Mouse (Mus musculus) testis, adult 2 months (tissue): ENCODE measurements around the gene Enox1. TPM values are rescaled to one million over a fixed set of nuclear protein-coding genes. Genes with fewer than 3 reads are reported as not detected.
"Not testable (repeated sequence)": the region's sequence is repeated elsewhere in the genome, so short reads cannot be mapped to it uniquely, and the experiment has no call there.

Experiments used
- H3K27ac ChIP-seq: fragments of 200-500 bp; 2 replicates; pipeline ENCODE4 v1.5.1; 2012; ENCODE audit warnings: low read depth, low read length; ENCODE audit not compliant: control insufficient read depth, insufficient read depth
- H3K27me3 ChIP-seq: fragments of 200-500 bp; 2 replicates; pipeline ENCODE4 v1.6.1; 2012; ENCODE audit warnings: mild to moderate bottlenecking, low read length, moderate library complexity; ENCODE audit not compliant: control insufficient read depth, insufficient read depth
- H3K36me3 ChIP-seq: fragments of 200-500 bp; 2 replicates; pipeline ENCODE4 v1.6.1; 2012; ENCODE audit warnings: mild to moderate bottlenecking, low read length; ENCODE audit not compliant: control insufficient read depth, insufficient read depth
- H3K4me1 ChIP-seq: fragments of 200-500 bp; 2 replicates; pipeline ENCODE4 v1.6.1; 2012; ENCODE audit warnings: low read length; ENCODE audit not compliant: control insufficient read depth, insufficient read depth
- H3K4me3 ChIP-seq: fragments of 200-500 bp; 2 replicates; pipeline ENCODE4 v1.5.1; 2012; ENCODE audit warnings: low read depth, mild to moderate bottlenecking, low read length, moderate library complexity, mixed read lengths; ENCODE audit not compliant: control insufficient read depth
- CTCF ChIP-seq: fragments of 200-500 bp; IDR thresholded peaks from 2 replicates; pipeline ENCODE4 v1.5.1; 2012; ENCODE audit warnings: low read depth, mild to moderate bottlenecking, inconsistent platforms, low read length, moderate library complexity; ENCODE audit not compliant: control insufficient read depth, insufficient read depth, insufficient replicate concordance
- POLR2A ChIP-seq: fragments of 200-500 bp; IDR thresholded peaks from 2 replicates; pipeline ENCODE4 v1.6.1; 2012; ENCODE audit warnings: low read depth, mild to moderate bottlenecking, inconsistent platforms, low read length, moderate library complexity; ENCODE audit not compliant: control insufficient read depth
- polyA plus RNA-seq: library from polyadenylated mRNA; depleted of rRNA; stranded (reverse); fragments of >200 nt; gene quantifications from 2 replicates; pipeline ENCODE4 v1.2.3, GENCODE M21; 2012

The Enox1 gene
- polyA plus RNA-seq, 1 experiment = 3.9 TPM

DNA sequence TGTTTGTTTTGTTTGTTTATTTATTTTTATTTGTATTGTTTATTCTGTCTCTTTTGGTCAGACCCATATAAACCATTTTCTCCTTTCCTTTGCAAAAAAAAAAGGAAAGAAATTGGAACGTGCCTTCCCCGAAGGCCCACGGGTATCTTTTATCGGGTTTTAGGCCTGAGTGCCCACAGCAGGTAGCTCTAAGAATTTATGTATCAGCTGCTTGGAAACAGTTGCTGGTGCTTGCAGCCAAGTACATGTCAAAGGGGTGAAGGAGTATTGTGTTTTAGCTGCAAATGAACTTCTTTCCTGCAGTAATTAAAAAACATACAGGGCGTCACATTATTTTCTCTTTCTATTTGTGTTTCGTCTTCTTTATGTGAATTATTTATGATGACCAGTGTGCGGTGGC, 377.6 kb downstream of the Enox1 start:
- Histone ChIP-seq H3K4me3 (no peak overlapping the region), H3K27me3 (no peaks in the 10 kb centered on the region), H3K27ac (no peak overlapping the region), H3K4me1 (no peaks in the 10 kb centered on the region; the same call in 1 of the 2 replicates), H3K36me3 (no peaks in the 10 kb centered on the region)
- TF ChIP-seq CTCF = no peak
- TF ChIP-seq POLR2A = no peak

DNA sequence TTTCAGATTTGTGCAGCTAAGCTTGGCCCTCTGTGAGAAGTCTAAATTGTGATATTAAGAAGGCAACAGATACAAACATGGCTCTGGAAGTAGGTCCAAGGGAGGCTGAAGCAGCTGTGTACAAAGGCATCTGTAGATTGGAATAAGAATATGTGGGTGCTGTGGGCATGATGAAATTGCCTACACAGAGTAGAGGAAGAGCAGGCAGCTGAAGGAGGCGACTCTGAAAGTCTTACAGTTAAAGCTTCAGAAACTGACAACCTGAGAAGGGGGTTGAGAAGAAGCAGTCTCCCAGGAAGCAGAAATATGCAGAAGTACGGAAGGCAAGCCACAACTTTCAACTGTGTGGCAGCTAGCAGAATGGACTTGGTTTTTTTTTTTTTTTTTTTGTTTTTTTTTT, 380.0 kb downstream of the Enox1 start:
- no peak for TF ChIP-seq CTCF
- no peak for TF ChIP-seq POLR2A
- H3K4me3 ChIP-seq = no peak overlapping the region
- H3K27me3 ChIP-seq = no peaks in the 10 kb centered on the region
- no peaks in the 10 kb centered on the region; the same call in 1 of the 2 replicates for H3K4me1 ChIP-seq
- H3K27ac ChIP-seq = no peak overlapping the region
- no peaks in the 10 kb centered on the region for H3K36me3 ChIP-seq

GRCm38 (mm10) chr14:77539563-77539962, 383.0 kb downstream of the Enox1 start:
- not testable (repeated sequence) for H3K27me3 ChIP-seq, H3K4me1 ChIP-seq, H3K4me3 ChIP-seq, H3K27ac ChIP-seq, H3K36me3 ChIP-seq

DNA sequence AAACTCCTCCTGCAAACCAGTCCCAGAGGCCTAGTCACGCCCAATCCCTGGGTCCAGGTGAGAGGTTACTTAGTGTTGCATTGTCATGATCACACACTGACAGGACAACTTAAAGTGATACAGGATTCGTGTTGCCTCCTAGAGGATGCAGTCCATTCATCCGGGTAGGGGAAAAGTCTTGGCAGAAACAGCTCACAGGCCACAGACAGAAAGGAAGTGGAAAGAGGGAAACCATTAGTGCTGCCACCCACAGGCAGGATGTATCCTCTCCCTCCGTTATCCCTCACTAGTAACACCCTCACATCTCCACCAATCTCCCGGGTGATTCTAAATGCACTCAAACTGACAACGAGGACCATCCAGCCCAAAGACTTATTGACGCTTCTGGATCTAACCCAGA, 385.4 kb downstream of the Enox1 start:
- Histone ChIP-seq H3K4me1 (no peaks in the 10 kb centered on the region; the same call in 1 of the 2 replicates), H3K27me3 (no peaks in the 10 kb centered on the region), H3K27ac (no peak overlapping the region), H3K36me3 (no peaks in the 10 kb centered on the region), H3K4me3 (no peak overlapping the region)
- TF ChIP-seq CTCF = no peak
- no peak for TF ChIP-seq POLR2A

GRCm38 (mm10) chr14:77546531-77547274, 390.1 kb downstream of the Enox1 start:
- H3K36me3 ChIP-seq = no peaks in the 10 kb centered on the region
- no peak for TF ChIP-seq POLR2A
- no peak for TF ChIP-seq CTCF

GRCm38 (mm10) chr14:77547351-77547750, 390.8 kb downstream of the Enox1 start:
- Histone ChIP-seq H3K27ac (no peak overlapping the region), H3K27me3 (no peaks in the 10 kb centered on the region), H3K4me1 (no peaks in the 10 kb centered on the region), H3K36me3 (no peaks in the 10 kb centered on the region), H3K4me3 (no peak overlapping the region)
- TF ChIP-seq CTCF = no peak
- TF ChIP-seq POLR2A = no peak

More at GRCm38 (mm10) chr14:77546531-77547274, 390.1 kb downstream of the Enox1 start:
- Histone ChIP-seq H3K4me1 (no peaks in the 10 kb centered on the region), H3K27ac (no peak overlapping the region), H3K4me3 (no peak overlapping the region), H3K27me3 (no peaks in the 10 kb centered on the region)

DNA sequence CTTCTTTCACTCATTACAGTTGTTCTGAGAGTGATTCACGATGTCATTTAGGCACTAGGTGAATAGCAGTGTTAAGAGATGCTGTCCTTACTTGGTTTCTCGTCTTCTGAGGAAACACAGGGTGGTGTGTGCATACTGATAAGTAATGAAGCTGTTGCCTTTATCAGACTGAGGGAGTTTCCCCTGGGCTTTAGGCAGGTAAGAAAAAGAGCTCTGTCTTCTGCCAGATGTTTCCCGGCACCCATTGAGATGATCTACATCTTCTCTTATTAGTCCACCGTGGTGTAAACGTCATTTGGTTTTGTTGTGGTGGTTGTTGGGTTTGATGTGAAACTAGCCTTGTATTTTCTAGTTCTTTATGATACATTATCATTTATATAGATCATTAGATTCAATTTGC, 392.4 kb downstream of the Enox1 start:
- no peaks in the 10 kb centered on the region for H3K36me3 ChIP-seq
- TF ChIP-seq CTCF = no peak
- no peak for TF ChIP-seq POLR2A

More for the DNA sequence above, 392.4 kb downstream of the Enox1 start:
- H3K4me3 ChIP-seq = no peak overlapping the region
- H3K4me1 ChIP-seq = no peaks in the 10 kb centered on the region
- H3K27me3 ChIP-seq = no peaks in the 10 kb centered on the region
- H3K27ac ChIP-seq = no peak overlapping the region
